Mouse (Mus musculus): ENCODE data around the gene Polr2a.

- TF ChIP-seq POLR2A (IDR thresholded peaks at IDR 0.05; ENCODE audit: extremely low read depth, insufficient read depth, low read length): no peak
- TF ChIP-seq CTCF (IDR thresholded peaks at IDR 0.05; ENCODE audit: extremely low read depth, insufficient read depth, low read length): no peak
Observed at GRCm38 (mm10) chr11:69807641-69808040, 49.2 kb upstream of the Polr2a start.

Measured in cortical plate, adult 2 months (tissue).